Mouse (Mus musculus): Measurements from ENCODE around the gene Rhebl1.
A peak's percentile ranks its signal among the peaks of the same experiment; 100 is the strongest.

The Rhebl1 gene

DNA sequence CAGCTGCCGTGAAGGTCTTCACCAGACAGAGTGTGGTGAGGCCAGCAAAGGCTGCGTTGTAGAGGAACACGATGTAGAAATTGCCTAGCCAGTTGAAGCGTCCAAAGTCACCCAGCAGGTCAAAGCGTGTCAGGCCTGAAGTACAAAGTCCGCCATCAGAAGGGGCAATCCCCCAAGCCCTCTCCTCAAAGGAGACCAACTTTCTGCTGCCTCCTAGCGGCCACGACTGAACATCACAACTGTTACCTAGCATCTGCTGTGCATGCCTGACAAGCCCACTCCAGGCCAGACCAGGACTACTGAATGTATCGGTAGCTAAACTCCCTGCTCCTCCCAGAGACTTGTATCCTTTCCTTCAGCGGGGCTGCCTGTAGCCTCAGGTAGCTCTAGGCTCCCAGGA lies 10.4 kb upstream of the Rhebl1 start:
- DNase-seq, result no peak

DNA sequence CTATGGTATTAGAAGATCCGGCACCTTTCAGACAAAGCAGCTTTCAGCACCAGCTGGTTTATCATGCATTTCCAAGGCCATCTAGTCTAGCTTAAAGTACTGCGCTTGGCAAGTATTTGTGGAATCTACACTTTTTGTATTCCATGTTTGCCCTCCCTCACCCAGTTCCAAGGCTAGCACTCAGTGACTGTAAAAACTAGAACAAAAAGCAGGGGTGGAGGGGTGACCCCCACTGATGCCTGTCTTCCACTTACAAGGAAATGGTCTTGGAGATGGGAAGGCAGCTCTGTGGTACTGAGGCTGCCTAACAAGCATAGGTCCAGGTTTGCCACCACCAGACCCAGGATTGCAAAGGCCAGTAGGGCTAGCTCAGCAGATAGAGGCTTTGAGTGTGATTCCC lies 8.3 kb upstream of the Rhebl1 start:
- no peak for DNase-seq

DNA sequence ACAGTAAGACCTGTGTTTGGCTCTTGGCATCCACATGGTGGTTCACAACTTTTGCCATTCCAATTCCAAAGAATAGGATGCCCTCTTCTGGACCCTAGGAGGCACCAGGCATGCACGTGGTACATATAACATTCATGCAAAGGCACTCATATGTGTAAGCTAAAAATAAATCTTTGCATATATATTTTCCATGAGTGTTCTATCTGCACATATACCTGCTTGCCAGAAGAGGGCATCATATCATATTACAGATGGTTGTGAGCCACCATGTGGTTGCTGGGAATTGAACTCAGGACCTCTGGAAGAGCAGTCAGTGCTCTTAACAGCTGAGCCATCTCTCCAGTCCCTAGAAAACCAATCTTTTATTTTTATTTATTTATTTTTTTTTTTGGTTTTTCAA lies 7.2 kb upstream of the Rhebl1 start:
- DNase-seq, result no peak

DNA sequence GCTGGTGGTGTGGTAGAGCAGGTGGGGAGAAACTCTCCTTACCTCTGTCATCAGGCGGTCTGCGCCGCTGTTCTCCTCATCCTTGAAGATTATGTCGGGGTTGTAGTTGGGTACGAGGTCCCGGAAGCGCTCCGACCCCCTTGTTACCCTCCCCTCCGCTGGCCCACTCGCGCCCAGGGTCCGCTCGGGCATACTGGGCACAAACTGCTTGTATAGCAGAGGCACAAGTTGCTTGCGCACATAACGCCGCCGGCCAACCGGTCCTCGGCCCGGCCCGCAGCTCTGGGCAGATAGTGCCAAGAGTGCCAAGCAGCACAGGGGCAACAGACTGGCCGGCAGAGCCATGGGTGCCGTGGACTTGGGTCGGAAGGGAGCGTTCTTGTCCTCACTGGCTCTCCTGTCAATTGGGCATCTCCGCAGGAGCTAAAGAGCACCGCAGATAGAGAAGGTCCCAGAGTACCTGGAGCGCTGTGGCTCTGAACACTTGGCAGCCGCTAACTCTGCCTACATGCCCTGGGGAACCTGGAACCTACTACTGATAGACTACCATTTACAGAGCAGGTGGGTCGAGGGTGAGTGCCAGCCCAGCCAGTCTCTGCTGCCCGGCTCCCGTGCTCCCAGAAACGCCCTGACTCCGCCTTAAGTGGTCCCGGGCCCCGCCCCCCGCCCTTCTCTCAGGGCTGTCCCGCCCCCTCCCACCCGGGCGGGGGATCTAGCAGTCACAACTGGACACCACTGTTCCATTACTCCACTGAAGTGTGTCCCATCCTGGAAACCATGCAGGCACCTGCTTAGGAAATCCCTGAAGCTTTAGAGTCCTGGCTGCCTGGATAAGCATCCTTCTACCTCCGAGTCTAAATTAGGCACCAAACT lies 3.8 kb upstream of the Rhebl1 start, which contains the start of gene Dhh:
Dhh (minus strand) TSS at position 613 of the 873 bp plus-strand sequence.
- no peak for DNase-seq

DNA sequence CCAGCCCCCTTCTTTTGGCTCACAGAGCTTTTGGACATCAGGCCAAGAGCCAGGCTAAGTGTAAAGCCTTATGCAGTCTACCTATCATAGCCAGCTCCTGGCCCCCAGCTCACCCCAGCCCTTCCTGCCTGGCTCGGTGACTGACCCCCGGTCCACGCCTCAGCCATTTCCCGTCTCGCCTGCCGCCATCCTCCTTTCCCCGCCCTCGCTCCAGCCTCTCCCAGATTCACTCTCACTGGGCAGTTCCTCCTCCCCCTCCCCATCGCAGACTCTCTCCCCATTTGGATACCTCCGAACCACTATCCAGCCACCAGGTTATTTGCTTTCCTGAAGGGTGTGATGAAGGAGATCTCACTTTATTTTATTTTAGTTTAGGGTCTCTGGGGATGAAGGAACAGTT lies 3.2 kb upstream of the Rhebl1 start:
- no peak for DNase-seq

- peak; percentile 34 for DNase-seq
Measured at GRCm38 (mm10) chr15:98895635-98896589, 1.6 kb upstream of the Rhebl1 start.

- no peak for DNase-seq
Measured at GRCm38 (mm10) chr15:98894746-98895634, 650 bp upstream of the Rhebl1 start.

DNA sequence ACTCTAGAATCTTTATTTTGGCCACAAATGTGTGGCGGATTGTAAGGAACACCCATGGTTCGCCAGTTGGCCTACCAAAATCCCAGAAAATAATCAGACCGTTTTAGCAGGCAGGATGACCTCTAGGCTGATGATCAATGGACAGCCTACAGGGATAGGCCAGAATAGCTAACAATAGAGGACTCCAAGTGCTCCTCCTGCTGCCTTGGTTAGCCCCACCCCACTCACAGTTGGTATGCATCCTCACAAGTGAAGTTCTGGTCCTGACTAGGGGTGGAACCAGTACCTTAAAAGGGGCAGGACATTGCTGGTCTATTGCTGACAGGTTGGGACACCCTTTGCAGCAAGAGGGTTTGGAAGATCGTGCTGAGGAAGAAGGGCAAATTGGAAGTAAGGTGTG lies 1.3 kb downstream of the Rhebl1 start:
- DNase-seq, result no peak

DNA sequence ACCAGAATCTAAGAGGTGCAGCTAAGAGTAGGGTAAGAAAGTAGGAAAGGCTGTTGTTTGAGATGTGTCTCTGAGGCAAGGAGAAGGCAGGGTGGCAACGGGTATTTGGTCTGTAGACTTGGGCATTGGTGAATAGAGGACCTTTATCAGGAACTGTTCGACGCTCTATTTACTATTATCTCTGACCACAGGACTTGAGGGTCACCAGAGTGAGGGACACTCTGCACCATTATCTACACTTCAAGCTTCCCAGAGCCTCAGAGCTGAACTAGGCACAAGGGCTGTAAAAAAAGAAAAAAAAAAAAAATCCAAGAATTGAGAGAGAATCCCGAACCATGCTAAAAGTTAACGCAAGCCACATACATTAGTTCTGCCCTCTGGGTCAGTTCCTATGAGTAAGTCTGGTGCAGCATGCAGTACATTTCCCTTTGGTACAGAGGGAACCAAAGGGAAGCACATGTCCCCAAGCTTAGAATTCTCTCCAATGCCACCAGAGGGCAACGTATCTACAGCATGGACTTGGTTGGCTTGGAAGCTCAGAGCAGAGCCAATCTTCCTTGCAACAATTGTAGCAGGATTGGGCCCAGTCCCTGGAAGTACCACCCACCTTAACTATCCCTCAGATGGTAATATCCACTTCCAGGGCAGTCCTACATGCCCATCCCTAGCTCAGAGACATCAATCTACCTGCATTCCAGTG lies 2.3 kb downstream of the Rhebl1 start:
- peak; percentile 48 for DNase-seq

GRCm38 (mm10) chr15:98891198-98891742 lies 3.1 kb downstream of the Rhebl1 start:
- DNase-seq, result peak; percentile 30

DNA sequence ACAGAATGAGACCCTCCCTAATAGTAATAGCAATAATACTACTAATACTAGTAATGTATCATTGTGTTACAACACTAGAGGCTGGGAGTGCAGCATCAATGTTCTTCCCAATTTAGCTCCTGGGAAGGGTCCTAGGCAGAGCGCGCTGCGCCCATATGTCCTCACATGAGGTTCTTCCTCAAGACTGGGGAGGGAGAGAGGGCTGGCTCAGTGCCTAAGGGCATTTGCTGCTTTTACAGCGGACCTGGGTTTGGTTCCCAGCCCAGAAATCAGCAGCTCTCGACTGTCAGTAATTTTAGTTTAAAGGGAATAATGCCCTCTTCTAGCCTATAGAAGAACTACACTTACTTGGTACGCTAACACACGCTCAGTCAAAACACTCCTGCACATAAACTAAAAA lies 6.8 kb downstream of the Rhebl1 start:
- no peak for DNase-seq

DNA sequence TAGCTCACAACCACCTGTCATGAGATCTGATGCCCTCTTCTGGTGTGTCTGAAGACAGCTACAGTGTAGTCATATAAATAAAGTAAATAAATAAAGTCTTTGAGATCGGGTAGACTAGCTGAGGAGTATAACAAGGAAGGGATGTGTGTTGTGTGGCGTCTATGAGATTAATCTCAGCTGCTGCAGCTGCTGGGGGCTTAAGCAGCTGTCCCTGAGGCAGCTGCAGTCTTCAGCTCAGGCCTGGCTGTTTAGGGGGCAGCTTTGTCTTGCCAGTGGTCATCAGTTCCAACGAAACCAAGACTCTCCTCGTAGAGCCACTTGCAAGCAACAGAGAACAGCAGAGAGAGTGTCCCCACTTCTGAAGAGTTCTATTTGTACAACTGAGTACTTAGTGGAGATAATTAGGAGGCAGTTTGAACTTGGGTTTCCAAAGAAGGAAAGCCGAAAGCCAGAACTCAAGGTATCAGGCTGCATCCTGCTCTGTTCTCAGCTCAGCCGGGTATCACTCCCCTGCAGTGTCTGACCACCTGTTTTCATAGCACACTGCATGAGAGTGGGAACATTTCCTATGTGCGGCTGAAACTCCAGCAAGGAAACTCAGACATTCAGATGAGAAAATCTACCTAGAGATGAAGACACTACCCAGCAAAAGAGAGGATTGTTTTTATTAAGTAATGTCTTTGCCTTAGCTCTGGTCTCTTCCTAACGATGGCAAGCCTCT lies 7.5 kb downstream of the Rhebl1 start:
- DNase-seq, result no peak

DNA sequence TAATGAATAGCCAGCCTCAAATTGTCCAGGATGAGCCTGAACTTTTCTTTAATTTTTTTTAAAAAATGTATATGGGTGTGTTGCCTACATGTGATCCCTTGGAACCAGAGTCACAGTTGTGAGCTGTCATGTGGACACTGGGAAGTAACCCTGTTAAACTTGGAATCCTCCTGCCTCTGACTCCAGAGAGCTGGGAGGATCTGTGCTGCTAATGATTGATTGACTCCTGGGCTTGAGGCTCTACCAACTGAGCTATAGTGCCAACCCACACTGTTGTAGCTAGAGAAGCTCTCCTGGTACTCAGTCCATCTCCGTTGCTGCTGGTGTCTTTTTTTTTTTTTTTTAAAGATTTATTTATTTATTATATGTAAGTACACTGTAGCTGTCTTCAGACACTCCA lies 10.2 kb downstream of the Rhebl1 start:
- no peak for DNase-seq

- no peak for DNase-seq
Measured at GRCm38 (mm10) chr15:98883661-98884060, 10.7 kb downstream of the Rhebl1 start.

GRCm38 (mm10) chr15:98881656-98882008 lies 12.7 kb downstream of the Rhebl1 start:
- no peak for DNase-seq

- DNase-seq, result peak; percentile 86
Measured at GRCm38 (mm10) chr15:98880978-98881655, 13.2 kb downstream of the Rhebl1 start.

DNA sequence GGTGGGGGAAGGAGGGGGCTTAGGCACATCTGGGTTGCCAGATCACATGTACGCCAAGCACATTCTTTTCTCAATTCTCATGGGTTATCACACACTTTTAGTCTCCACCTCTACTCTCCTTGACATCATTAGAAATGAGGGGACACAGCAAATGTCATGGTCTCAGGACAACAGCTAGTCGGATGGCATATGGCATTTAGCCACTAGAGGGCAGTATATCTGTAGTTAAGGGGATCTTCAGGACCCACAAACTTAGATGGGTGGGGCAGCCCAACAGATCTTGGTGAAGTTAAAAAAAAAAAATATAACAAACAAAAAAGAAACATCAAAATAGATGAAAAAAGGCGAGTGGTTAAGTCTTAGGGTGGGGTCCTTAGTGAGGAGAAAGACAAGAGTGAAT lies 17.0 kb downstream of the Rhebl1 start:
- peak; percentile 52 for DNase-seq

- peak; percentile 94 for DNase-seq
Measured at GRCm38 (mm10) chr15:98871916-98872888, 22.1 kb downstream of the Rhebl1 start.
